Mouse (Mus musculus) thymus, postnatal 14 days (tissue): ENCODE measurements around the gene Psmb9.
A peak's percentile ranks its signal among the peaks of the same experiment; 100 is the strongest.
"Not testable (repeated sequence)": the region's sequence is repeated elsewhere in the genome, so short reads cannot be mapped to it uniquely, and the experiment has no call there.

Experiments used
- DNase-seq: peaks from one replicate; pipeline ENCODE4 v3.0.0; 2021

Gene Psmb9

GRCm38 (mm10) chr17:34187261-34187916, at the start of gene Psmb9, which contains the start of gene Tap1:
Psmb9 (minus strand) TSS chr17:34187764.
Tap1 (plus strand) TSS chr17:34187553.
- peak; percentile 100 for DNase-seq

- DNase-seq: peak; percentile 2
Observed at GRCm38 (mm10) chr17:34236691-34237090, 49.1 kb upstream of the Psmb9 start.

- DNase-seq: peak; percentile 91
Observed at GRCm38 (mm10) chr17:34234926-34235325, 47.4 kb upstream of the Psmb9 start.

GRCm38 (mm10) chr17:34232021-34232420, 44.5 kb upstream of the Psmb9 start:
- DNase-seq: peak; percentile 1

- DNase-seq: peak; percentile 2
Observed at GRCm38 (mm10) chr17:34230971-34231370, 43.4 kb upstream of the Psmb9 start.

GRCm38 (mm10) chr17:34225911-34226310, 38.3 kb upstream of the Psmb9 start:
- DNase-seq: peak; percentile 11

GRCm38 (mm10) chr17:34225426-34225825, 37.9 kb upstream of the Psmb9 start:
- peak; percentile 2 for DNase-seq

- peak; percentile 1 for DNase-seq
Observed at GRCm38 (mm10) chr17:34224816-34225215, 37.3 kb upstream of the Psmb9 start.

GRCm38 (mm10) chr17:34220401-34220800, 32.8 kb upstream of the Psmb9 start:
- DNase-seq: not testable (repeated sequence)

- peak; percentile 7 for DNase-seq
Observed at GRCm38 (mm10) chr17:34219801-34220200, 32.2 kb upstream of the Psmb9 start.

- DNase-seq: peak; percentile 89
Observed at GRCm38 (mm10) chr17:34219096-34219495, 31.5 kb upstream of the Psmb9 start.

- peak; percentile 27 for DNase-seq
Observed at GRCm38 (mm10) chr17:34218675-34219074, 31.1 kb upstream of the Psmb9 start.

GRCm38 (mm10) chr17:34217986-34218385, 30.4 kb upstream of the Psmb9 start:
- DNase-seq: peak; percentile 3

- peak; percentile 5 for DNase-seq
Observed at GRCm38 (mm10) chr17:34217216-34217928, 29.8 kb upstream of the Psmb9 start.

- peak; percentile 4 for DNase-seq
Observed at GRCm38 (mm10) chr17:34215176-34215575, 27.6 kb upstream of the Psmb9 start.

- DNase-seq: peak; percentile 8
Observed at GRCm38 (mm10) chr17:34213936-34214335, 26.4 kb upstream of the Psmb9 start.

GRCm38 (mm10) chr17:34211746-34212365, 24.3 kb upstream of the Psmb9 start:
- DNase-seq: peak; percentile 89

GRCm38 (mm10) chr17:34210599-34210998, 23.0 kb upstream of the Psmb9 start:
- peak; percentile 67 for DNase-seq

- DNase-seq: peak; percentile 52
Observed at GRCm38 (mm10) chr17:34209680-34210079, 22.1 kb upstream of the Psmb9 start.

- peak; percentile 36 for DNase-seq
Observed at GRCm38 (mm10) chr17:34208421-34208820, 20.9 kb upstream of the Psmb9 start.

GRCm38 (mm10) chr17:34207866-34208265, 20.3 kb upstream of the Psmb9 start:
- DNase-seq: peak; percentile 10

GRCm38 (mm10) chr17:34207456-34207855, 19.9 kb upstream of the Psmb9 start:
- DNase-seq: peak; percentile 68

GRCm38 (mm10) chr17:34206731-34207130, 19.2 kb upstream of the Psmb9 start:
- peak; percentile 15 for DNase-seq

GRCm38 (mm10) chr17:34205746-34206176, 18.2 kb upstream of the Psmb9 start:
- peak; percentile 65 for DNase-seq
